Mouse (Mus musculus) lung, postnatal 36 days (tissue): ENCODE measurements around the gene Ssbp3.

ENCODE experiments used
- DNase-seq: peaks from one replicate; pipeline ENCODE4 v3.0.0; 2022; ENCODE audit warnings: mixed read lengths

Gene Ssbp3

GRCm38 (mm10) chr4:106961321-106961720 is 50.8 kb downstream of the Ssbp3 start:
- DNase-seq: no peak

GRCm38 (mm10) chr4:106964356-106964755 is 53.9 kb downstream of the Ssbp3 start:
- DNase-seq: no peak

GRCm38 (mm10) chr4:106964996-106965395 is 54.5 kb downstream of the Ssbp3 start:
- DNase-seq: no peak

GRCm38 (mm10) chr4:106966443-106966842 is 55.9 kb downstream of the Ssbp3 start:
- DNase-seq: no peak

GRCm38 (mm10) chr4:106968910-106969309 is 58.4 kb downstream of the Ssbp3 start:
- DNase-seq: no peak

GRCm38 (mm10) chr4:106970786-106971185 is 60.3 kb downstream of the Ssbp3 start:
- peak; percentile 24 for DNase-seq

GRCm38 (mm10) chr4:106972061-106972460 is 61.6 kb downstream of the Ssbp3 start:
- no peak for DNase-seq

- no peak for DNase-seq
These were observed 62.2 kb downstream of the Ssbp3 start for GRCm38 (mm10) chr4:106972461-106973384.

- no peak for DNase-seq
These were observed 64.8 kb downstream of the Ssbp3 start for GRCm38 (mm10) chr4:106975324-106975723.

GRCm38 (mm10) chr4:106975890-106976289 is 65.4 kb downstream of the Ssbp3 start:
- DNase-seq: no peak

GRCm38 (mm10) chr4:106976576-106976975 is 66.1 kb downstream of the Ssbp3 start:
- DNase-seq: no peak

GRCm38 (mm10) chr4:106977218-106977651 is 66.7 kb downstream of the Ssbp3 start:
- DNase-seq: no peak

- peak; percentile 35 for DNase-seq
These were observed 67.9 kb downstream of the Ssbp3 start for GRCm38 (mm10) chr4:106978376-106978775.

- no peak for DNase-seq
These were observed 70.2 kb downstream of the Ssbp3 start for GRCm38 (mm10) chr4:106980669-106981068.

- DNase-seq: no peak
These were observed 71.0 kb downstream of the Ssbp3 start for GRCm38 (mm10) chr4:106981385-106982103.

- DNase-seq: no peak
These were observed 72.0 kb downstream of the Ssbp3 start for GRCm38 (mm10) chr4:106982344-106983121.

- no peak for DNase-seq
These were observed 73.5 kb downstream of the Ssbp3 start for GRCm38 (mm10) chr4:106983908-106984515.

GRCm38 (mm10) chr4:106985289-106985688 is 74.8 kb downstream of the Ssbp3 start:
- no peak for DNase-seq

GRCm38 (mm10) chr4:106985899-106986832 is 75.7 kb downstream of the Ssbp3 start:
- peak; percentile 52 for DNase-seq

- peak; percentile 95 for DNase-seq
These were observed 77.3 kb downstream of the Ssbp3 start for GRCm38 (mm10) chr4:106987725-106988364.

GRCm38 (mm10) chr4:106988886-106989225 is 78.4 kb downstream of the Ssbp3 start:
- no peak for DNase-seq
